Mouse (Mus musculus) stomach, postnatal 0 days (tissue): Measurements from ENCODE around the gene Ank2.

Experiments used
- CTCF ChIP-seq: IDR thresholded peaks from 2 replicates; pipeline ENCODE4 v1.5.1; 2016; ENCODE audit warnings: antibody characterized with exemption, low read depth, mild to moderate bottlenecking, moderate library complexity
- EP300 ChIP-seq: optimal IDR thresholded peaks from 2 replicates; pipeline ENCODE3; 2016; ENCODE audit warnings: antibody characterized with exemption

GRCm38 (mm10) chr3:127400976-127401375, 98.2 kb downstream of the Ank2 start:
- TF ChIP-seq CTCF (no peak), EP300 (no peak)
